Mouse (Mus musculus) midbrain, embryonic 11.5 days (tissue): ENCODE data around the gene Tbc1d12. TPM values are rescaled to one million over a fixed set of nuclear protein-coding genes. Genes with fewer than 3 reads are reported as not detected.

Experiments
- ATAC-seq: fragments of 200-750 bp; cut with Nextera tagmentation; 2 replicates; pipeline ENCODE4 v1.8.0; 2017; ENCODE audit warnings: moderate TSS enrichment, moderate library complexity; ENCODE audit not compliant: low FRiP score
- DNase-seq: peaks from one replicate; pipeline ENCODE4 v3.0.0; 2015; ENCODE audit warnings: low spot score; ENCODE audit errors: missing footprints
- H3K27ac ChIP-seq: fragments of 300-500 bp; sonication (generic); 2 replicates; pipeline ENCODE4 v1.5.1; 2014; ENCODE audit warnings: low read depth, low read length
- H3K27me3 ChIP-seq: fragments of 300-500 bp; sonication (generic); 2 replicates; pipeline ENCODE4 v1.6.1; 2014; ENCODE audit warnings: mild to moderate bottlenecking, low read length, moderate library complexity, mixed read lengths; ENCODE audit not compliant: control insufficient read depth, insufficient read depth
- H3K36me3 ChIP-seq: fragments of 300-500 bp; sonication (generic); 2 replicates; pipeline ENCODE4 v1.6.1; 2014; ENCODE audit warnings: mild to moderate bottlenecking, low read length, moderate library complexity, mixed read lengths; ENCODE audit not compliant: control insufficient read depth, insufficient read depth
- H3K4me1 ChIP-seq: fragments of 300-500 bp; sonication (generic); 2 replicates; pipeline ENCODE4 v1.6.1; 2014; ENCODE audit warnings: low read length; ENCODE audit not compliant: control insufficient read depth, insufficient read depth
- H3K4me2 ChIP-seq: fragments of 300-500 bp; sonication (generic); 2 replicates; pipeline ENCODE4 v1.6.1; 2014; ENCODE audit warnings: mild to moderate bottlenecking, moderate library complexity
- H3K4me3 ChIP-seq: fragments of 300-500 bp; sonication (generic); 2 replicates; pipeline ENCODE4 v1.5.1; 2014; ENCODE audit warnings: low read depth, low read length
- H3K9ac ChIP-seq: fragments of 300-500 bp; sonication (generic); 2 replicates; pipeline ENCODE4 v1.6.1; 2014; ENCODE audit warnings: low read length
- H3K9me3 ChIP-seq: fragments of 300-500 bp; sonication (generic); 2 replicates; pipeline ENCODE4 v1.6.1; 2016; ENCODE audit warnings: low read length; ENCODE audit not compliant: control insufficient read depth
- WGBS: fragments of 180-500 bp; shearing (Covaris S2); extraction: QIAGEN DNeasy Blood & Tissue Kit; methylation state at CpG from one replicate; pipeline ENCODE4 v1.1.7; 2014; 5-methylcytosine and 5-hydroxymethylcytosine counted together
- polyA plus RNA-seq: library from polyadenylated mRNA; unstranded; fragments of >200 nt; fragmentation: Nextera tagmentation; extraction: Ambion mirVana; gene quantifications from 2 replicates; pipeline ENCODE4 v1.2.1, GENCODE M21; 2014

Gene Tbc1d12
- 3.3 TPM in 2 replicates for polyA plus RNA-seq

DNA sequence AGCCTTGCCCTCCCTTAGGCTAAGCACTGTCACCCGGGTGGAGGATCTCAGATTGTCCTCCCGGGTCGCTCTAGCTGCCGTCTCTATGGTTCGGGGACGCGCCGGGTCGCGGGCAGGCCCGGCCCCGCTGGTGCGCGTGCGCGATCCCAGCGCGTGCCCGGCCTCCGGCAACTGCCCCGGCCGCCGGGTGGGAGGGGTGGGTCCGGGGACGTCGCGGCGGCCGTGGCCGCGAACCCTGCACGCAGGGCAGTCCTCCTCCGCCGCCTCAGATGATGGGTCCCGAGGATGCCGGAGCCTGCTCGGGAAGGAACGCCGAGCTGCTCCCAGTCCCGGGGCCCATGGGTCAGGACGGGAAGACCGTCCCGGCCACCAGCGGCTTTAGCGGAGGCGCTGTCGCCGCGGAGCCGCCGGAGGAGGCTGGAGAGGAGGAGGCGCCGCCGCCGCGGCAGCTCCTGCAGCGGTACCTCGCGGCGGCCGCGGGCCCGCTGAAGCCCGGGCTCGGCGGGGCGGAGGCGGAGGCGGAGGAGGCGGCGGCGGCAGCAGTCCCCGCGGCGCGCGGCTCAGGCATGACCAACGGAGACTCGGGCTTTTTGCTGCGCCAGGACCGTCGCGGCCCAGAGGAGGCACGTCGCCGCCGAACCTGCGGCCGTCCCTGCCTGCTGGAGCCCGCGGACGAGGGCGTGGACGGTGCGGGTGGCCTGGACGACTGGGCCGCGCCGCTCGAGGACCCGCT lies at the start of gene Tbc1d12:
Gene Tbc1d12, plus strand, starts transcription at position 142 of the 733 bp plus-strand sequence.
- H3K27ac ChIP-seq = peak within 1 kb of the TSS; percentile 60
- H3K36me3 ChIP-seq = no peaks in the 10 kb centered on the region
- DNase-seq (peak; percentile 99), ATAC-seq (peak; percentile 95)
- H3K27me3 ChIP-seq = no peaks in the 10 kb centered on the region
- H3K9me3 ChIP-seq = no peaks in the 10 kb centered on the region
- H3K4me1 ChIP-seq = peaks cover 2% of the 10 kb centered on the region; the same call in 1 of the 2 replicates
- H3K9ac ChIP-seq = peak within 1 kb of the TSS; percentile 82
- H3K4me2 ChIP-seq = peak within 1 kb of the TSS; percentile 59
- under 1% methylated on average over 66 of the region's 101 CpGs for WGBS
- peak within 1 kb of the TSS; percentile 80 for H3K4me3 ChIP-seq

DNA sequence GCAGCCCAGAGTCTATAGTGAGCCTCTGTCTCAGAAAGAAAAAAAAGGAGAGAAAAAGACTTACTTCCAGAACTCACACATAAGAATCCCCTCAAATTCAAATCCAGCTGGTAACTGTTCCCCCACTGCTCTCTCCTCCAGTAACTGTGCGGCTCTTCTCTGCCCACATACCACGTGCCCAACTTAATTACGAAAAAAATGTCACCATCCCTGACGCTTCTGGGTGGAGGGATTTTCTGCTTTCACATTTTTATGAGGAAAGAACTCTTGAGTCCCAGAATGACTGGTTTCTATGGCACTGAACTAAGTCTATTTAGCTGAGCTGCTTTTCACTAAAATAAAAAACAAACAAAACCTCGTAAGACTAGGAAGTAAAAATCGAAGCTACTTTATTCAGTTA lies 48.6 kb upstream of the Tbc1d12 start:
- H3K4me2 ChIP-seq = no peak overlapping the region
- ATAC-seq (no peak), DNase-seq (no peak)
- H3K4me3 ChIP-seq = no peak overlapping the region
- H3K27ac ChIP-seq = no peak overlapping the region
- peaks cover 17% of the 10 kb centered on the region; the same call in 1 of the 2 replicates for H3K36me3 ChIP-seq
- no peaks in the 10 kb centered on the region for H3K27me3 ChIP-seq
- 89% methylated on average over 6 of the region's 6 CpGs for WGBS
- H3K9me3 ChIP-seq = no peaks in the 10 kb centered on the region
- no peaks in the 10 kb centered on the region for H3K4me1 ChIP-seq
- H3K9ac ChIP-seq = no peak overlapping the region

DNA sequence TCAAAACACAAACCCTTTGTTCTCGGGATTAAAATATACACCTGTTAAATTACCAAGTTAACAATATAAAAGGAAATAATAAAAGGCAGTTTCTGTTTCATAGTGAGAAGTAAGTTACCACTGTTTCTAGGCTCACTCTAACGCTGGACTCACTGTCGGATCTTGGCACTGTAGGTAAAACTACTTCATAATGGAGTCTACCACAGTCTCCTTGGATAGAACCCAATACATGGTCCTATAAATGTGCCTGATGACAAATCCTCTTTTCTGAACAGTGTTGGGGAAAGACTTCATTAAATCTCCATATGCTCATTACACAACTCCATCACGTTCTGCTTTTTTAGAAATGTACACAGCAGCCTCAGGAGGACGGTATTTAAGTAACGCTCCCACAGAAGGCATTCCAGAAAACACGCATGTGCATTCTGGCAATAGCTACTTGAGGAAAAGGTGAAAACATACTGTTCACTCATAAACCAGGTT lies 42.8 kb upstream of the Tbc1d12 start:
- DNase-seq (no peak), ATAC-seq (no peak)
- no peak overlapping the region for H3K4me3 ChIP-seq
- no peaks in the 10 kb centered on the region for H3K27me3 ChIP-seq
- no peaks in the 10 kb centered on the region for H3K4me1 ChIP-seq
- 96% methylated on average over 7 of the region's 7 CpGs for WGBS
- H3K9me3 ChIP-seq = no peaks in the 10 kb centered on the region
- no peak overlapping the region for H3K4me2 ChIP-seq
- no peak overlapping the region for H3K27ac ChIP-seq
- H3K36me3 ChIP-seq = peaks cover 38% of the 10 kb centered on the region
- no peak overlapping the region for H3K9ac ChIP-seq

DNA sequence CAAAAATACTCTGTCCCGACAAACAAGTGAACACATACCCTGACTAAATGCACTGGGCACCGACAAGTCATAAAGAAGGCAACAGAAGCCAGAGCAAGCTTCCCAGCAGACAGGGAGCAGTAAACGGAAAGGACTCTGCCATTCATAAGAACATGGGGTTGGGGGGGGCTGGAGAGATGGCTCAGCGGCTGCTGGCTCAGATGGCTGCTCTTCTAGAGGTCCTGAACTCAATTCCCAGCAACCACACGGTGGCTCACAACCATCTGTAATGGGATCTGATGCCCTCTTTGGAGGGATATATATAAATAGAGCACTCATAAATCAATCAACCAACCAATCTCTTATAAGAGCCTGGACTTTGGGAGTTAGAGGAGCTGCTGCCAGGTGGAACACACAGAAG lies 39.8 kb upstream of the Tbc1d12 start:
- H3K27ac ChIP-seq = no peak overlapping the region
- no peaks in the 10 kb centered on the region for H3K4me1 ChIP-seq
- peak; percentile 78 for DNase-seq
- H3K27me3 ChIP-seq = no peaks in the 10 kb centered on the region
- H3K9ac ChIP-seq = no peak overlapping the region
- H3K9me3 ChIP-seq = no peaks in the 10 kb centered on the region
- 84% methylated on average over 5 of the region's 5 CpGs for WGBS
- H3K4me3 ChIP-seq = no peak overlapping the region
- no peak overlapping the region for H3K4me2 ChIP-seq
- no peak for ATAC-seq
- H3K36me3 ChIP-seq = peaks cover 30% of the 10 kb centered on the region

DNA sequence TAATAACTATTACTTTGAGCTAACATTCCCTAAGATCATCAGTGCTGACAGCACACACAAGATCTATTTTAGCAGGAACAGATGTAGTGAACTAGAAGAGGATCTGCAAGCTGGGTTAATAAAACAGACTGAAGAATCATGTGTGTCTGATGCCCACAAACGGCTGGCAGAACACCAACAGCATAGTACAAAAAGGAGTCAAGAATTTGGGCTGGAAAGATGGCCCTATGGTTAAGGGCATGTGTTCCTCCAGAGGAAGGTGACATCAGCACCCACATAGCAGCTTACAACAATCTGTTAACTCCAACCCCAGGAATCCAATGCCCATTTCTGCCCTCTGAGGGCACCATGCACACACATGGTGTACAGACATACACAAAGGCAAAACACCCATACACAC lies 38.1 kb upstream of the Tbc1d12 start:
- Histone ChIP-seq H3K27me3 (no peaks in the 10 kb centered on the region), H3K4me2 (no peak overlapping the region), H3K9me3 (no peaks in the 10 kb centered on the region), H3K27ac (no peak overlapping the region), H3K36me3 (peaks cover 24% of the 10 kb centered on the region), H3K4me1 (no peaks in the 10 kb centered on the region), H3K4me3 (no peak overlapping the region), H3K9ac (no peak overlapping the region)
- DNase-seq (peak; percentile 31), ATAC-seq (no peak)
- WGBS = 86% methylated on average over 1 of the region's 1 CpGs

DNA sequence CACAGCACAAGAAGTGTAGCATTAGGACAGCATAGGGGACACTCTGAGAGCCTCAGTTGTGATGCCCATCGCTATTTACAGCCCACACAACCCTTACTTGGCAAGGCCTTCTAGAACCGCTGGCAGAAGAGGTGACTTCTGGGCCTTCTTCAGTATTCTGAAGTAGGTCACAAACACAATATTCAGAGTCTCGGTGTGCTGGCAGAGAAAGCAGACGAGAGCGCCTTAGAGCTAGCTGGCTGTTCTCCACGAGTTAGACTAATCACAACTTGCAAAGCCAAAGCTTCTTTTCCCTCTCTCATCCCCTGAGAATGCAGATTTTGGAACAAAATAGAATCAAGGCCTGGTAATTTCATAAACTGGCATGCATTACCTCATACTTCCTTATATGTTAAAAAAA lies 37.6 kb upstream of the Tbc1d12 start:
- WGBS = 98% methylated on average over 6 of the region's 6 CpGs
- Histone ChIP-seq H3K27ac (no peak overlapping the region), H3K9ac (no peak overlapping the region), H3K4me2 (no peak overlapping the region), H3K9me3 (no peaks in the 10 kb centered on the region), H3K4me1 (no peaks in the 10 kb centered on the region), H3K27me3 (no peaks in the 10 kb centered on the region), H3K4me3 (no peak overlapping the region), H3K36me3 (peaks cover 19% of the 10 kb centered on the region; the same call in 1 of the 2 replicates)
- ATAC-seq (no peak), DNase-seq (no peak)

DNA sequence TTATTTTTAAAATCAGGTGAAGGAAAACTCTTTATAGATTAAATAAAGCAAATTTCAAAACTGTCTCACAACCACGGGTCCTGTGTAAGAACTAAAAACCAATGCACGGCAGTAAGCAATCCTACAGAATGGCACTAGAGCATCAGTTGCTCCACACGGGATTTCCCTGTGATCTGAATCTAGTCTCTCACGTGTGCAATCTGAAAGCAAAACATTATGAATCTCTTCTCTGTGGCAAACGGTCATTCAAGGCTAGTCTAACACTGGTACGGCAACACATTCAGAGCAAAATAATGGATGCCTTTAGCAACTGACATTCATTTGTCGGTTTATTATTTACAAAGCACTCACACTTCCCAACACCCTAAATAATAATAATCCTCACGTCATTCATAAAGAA lies 18.2 kb upstream of the Tbc1d12 start:
- no peaks in the 10 kb centered on the region for H3K27me3 ChIP-seq
- no peaks in the 10 kb centered on the region for H3K9me3 ChIP-seq
- peaks cover 6% of the 10 kb centered on the region for H3K4me1 ChIP-seq
- peak overlapping the region; percentile 85 for H3K9ac ChIP-seq
- H3K36me3 ChIP-seq = no peaks in the 10 kb centered on the region; the same call in 1 of the 2 replicates
- DNase-seq (peak; percentile 17), ATAC-seq (no peak)
- peak overlapping the region; percentile 87 for H3K4me2 ChIP-seq
- 46% methylated on average over 8 of the region's 8 CpGs for WGBS
- no peak overlapping the region for H3K27ac ChIP-seq
- peak overlapping the region; percentile 82 for H3K4me3 ChIP-seq

DNA sequence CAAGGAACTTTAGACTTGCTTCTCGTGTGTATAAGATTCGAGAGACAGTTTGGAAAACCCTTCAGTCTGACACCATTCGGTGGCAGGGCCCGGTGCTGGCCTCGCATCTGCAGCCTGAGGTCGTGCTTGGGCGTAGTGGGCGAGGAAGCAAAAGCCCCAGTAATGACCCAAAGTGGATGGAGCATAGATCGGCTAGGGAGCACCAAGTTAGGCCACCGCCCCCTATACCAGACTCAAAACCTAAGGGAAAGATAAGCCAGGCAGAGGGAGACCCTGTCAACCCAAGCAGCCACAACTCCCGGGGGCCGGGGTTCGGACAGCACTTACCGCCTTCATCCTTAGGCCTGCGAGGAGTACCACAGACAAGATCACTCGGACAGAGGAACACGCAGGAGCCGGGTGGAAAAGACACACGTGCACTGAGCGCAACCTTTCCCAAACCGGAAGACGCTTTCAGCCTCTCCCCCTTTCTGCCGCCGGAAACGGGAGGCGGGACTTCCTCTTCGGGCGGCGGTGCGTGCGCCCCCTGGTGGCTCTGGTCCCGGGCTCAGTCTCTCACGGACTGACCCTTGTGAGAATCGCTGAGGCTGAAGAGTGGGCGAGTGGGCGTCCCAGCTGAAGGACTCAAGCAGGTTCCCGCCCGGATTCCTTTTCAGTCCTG lies 17.5 kb upstream of the Tbc1d12 start, which contains the start of gene Noc3l:
Gene Noc3l, minus strand, starts transcription at position 472 of the 661 bp plus-strand sequence.
- Histone ChIP-seq H3K27ac (no peak within 1 kb of the TSS), H3K27me3 (no peaks in the 10 kb centered on the region), H3K36me3 (no peaks in the 10 kb centered on the region; the same call in 1 of the 2 replicates), H3K9ac (peak within 1 kb of the TSS; percentile 85), H3K4me1 (peaks cover 6% of the 10 kb centered on the region), H3K4me3 (peak within 1 kb of the TSS; percentile 82), H3K9me3 (no peaks in the 10 kb centered on the region), H3K4me2 (peak within 1 kb of the TSS; percentile 87)
- DNase-seq = peak; percentile 100
- peak; percentile 98 for ATAC-seq
- under 1% methylated on average over 37 of the region's 38 CpGs for WGBS

DNA sequence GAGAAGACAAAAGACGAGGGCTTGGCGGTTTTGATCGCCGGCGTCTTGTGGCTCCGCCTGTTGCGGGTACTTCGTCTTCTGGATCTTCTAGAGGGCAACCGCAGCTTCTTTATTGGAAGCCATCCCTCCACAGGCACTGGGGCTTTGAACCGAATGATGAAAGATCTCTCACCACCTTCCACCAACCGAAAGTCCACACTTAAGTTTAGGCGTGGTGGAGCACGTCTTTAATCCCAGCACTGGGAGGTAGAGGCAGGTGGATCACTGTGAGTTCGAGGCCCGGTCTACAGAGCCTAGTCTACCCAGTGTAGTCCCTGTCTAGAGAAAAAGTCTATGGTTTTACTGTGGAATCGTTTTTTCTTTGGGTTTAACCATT lies 17.0 kb upstream of the Tbc1d12 start:
- no peak overlapping the region for H3K27ac ChIP-seq
- WGBS = 14% methylated on average over 16 of the region's 16 CpGs
- peak overlapping the region; percentile 85 for H3K9ac ChIP-seq

More for the DNA sequence above, 17.0 kb upstream of the Tbc1d12 start:
- Histone ChIP-seq H3K4me2 (peak overlapping the region; percentile 87), H3K4me3 (peak overlapping the region; percentile 82), H3K4me1 (peaks cover 6% of the 10 kb centered on the region), H3K36me3 (no peaks in the 10 kb centered on the region; the same call in 1 of the 2 replicates), H3K9me3 (no peaks in the 10 kb centered on the region), H3K27me3 (no peaks in the 10 kb centered on the region)
- ATAC-seq (peak; percentile 74), DNase-seq (no peak)
